Mouse (Mus musculus) limb, embryonic 14.5 days (tissue): ENCODE measurements at regions not wholly inside any gene's neighbourhood (a gene's known extent, or its start where the extent isn't known, plus 50 kb on each side); places are given as distances from the start of the nearest gene placed in this dataset.

Experiments
- ATAC-seq: fragments of 200-750 bp; cut with Nextera tagmentation; 2 replicates; pipeline ENCODE4 v1.8.0; 2017; ENCODE audit warnings: low read depth, moderate number of reproducible peaks, moderate TSS enrichment; ENCODE audit not compliant: low FRiP score
- DNase-seq: peaks from one replicate; pipeline ENCODE4 v3.0.0-alpha.2; 2015; ENCODE audit warnings: low spot score
- H3K27ac ChIP-seq: fragments of 300-500 bp; sonication (generic); replicated peaks from 2 replicates; pipeline ENCODE4 v1.5.1; 2014; ENCODE audit warnings: low read depth, mild to moderate bottlenecking, low read length, moderate library complexity, mixed read lengths
- H3K27me3 ChIP-seq: fragments of 300-500 bp; sonication (generic); 2 replicates; pipeline ENCODE4 v1.6.1; 2014; ENCODE audit warnings: low read length, mixed read lengths; ENCODE audit not compliant: control insufficient read depth, insufficient read depth
- H3K36me3 ChIP-seq: fragments of 300-500 bp; sonication (generic); 2 replicates; pipeline ENCODE4 v1.6.1; 2014; ENCODE audit warnings: mild to moderate bottlenecking, low read length, moderate library complexity, mixed read lengths; ENCODE audit not compliant: control insufficient read depth, insufficient read depth
- H3K4me1 ChIP-seq: fragments of 300-500 bp; sonication (generic); 2 replicates; pipeline ENCODE4 v1.6.1; 2014; ENCODE audit warnings: antibody characterized with exemption, low read length, mixed read lengths; ENCODE audit not compliant: control insufficient read depth, insufficient read depth
- H3K4me2 ChIP-seq: fragments of 300-500 bp; sonication (generic); replicated peaks from 2 replicates; pipeline ENCODE4 v1.6.1; 2014; ENCODE audit warnings: low read depth, mild to moderate bottlenecking, low read length, moderate library complexity; ENCODE audit not compliant: severe bottlenecking
- H3K4me3 ChIP-seq: fragments of 300-500 bp; sonication (generic); replicated peaks from 2 replicates; pipeline ENCODE4 v1.5.1; 2014; ENCODE audit warnings: low read length
- H3K9ac ChIP-seq: fragments of 300-500 bp; sonication (generic); 2 replicates; pipeline ENCODE4 v1.6.1; 2014; ENCODE audit warnings: mild to moderate bottlenecking, low read depth, low read length, moderate library complexity; ENCODE audit not compliant: severe bottlenecking
- H3K9me3 ChIP-seq: fragments of 300-500 bp; sonication (generic); 2 replicates; pipeline ENCODE4 v1.6.1; 2016; ENCODE audit warnings: low read length; ENCODE audit not compliant: control insufficient read depth
- POLR2A ChIP-seq: fragments of 200-500 bp; IDR thresholded peaks from 2 replicates; pipeline ENCODE4 v1.8.0; 2012; ENCODE audit warnings: inconsistent platforms, mild to moderate bottlenecking, moderate library complexity, borderline replicate concordance; ENCODE audit not compliant: insufficient read depth, insufficient read length; ENCODE audit errors: extremely low read depth
- WGBS: fragments of 180-500 bp; shearing (Covaris S2); extraction: QIAGEN DNeasy Blood & Tissue Kit; methylation state at CpG from one replicate; pipeline ENCODE4 v1.1.7; 2014; 5-methylcytosine and 5-hydroxymethylcytosine counted together

GRCm38 (mm10) chr17:79476671-79477070 lies 121.8 kb upstream of the Cdc42ep3 start:
- no peaks in the 10 kb centered on the region for H3K9me3 ChIP-seq
- no peak overlapping the region for H3K4me3 ChIP-seq
- no peak overlapping the region for H3K9ac ChIP-seq
- H3K27ac ChIP-seq: no peak overlapping the region
- H3K27me3 ChIP-seq: no peaks in the 10 kb centered on the region
- no peak for TF ChIP-seq POLR2A
- DNase-seq (no peak), ATAC-seq (no peak; the same call in 1 of the 2 replicates)
- H3K4me1 ChIP-seq: peaks cover 8% of the 10 kb centered on the region; the same call in 1 of the 2 replicates
- no peak overlapping the region for H3K4me2 ChIP-seq
- no peaks in the 10 kb centered on the region for H3K36me3 ChIP-seq
- WGBS: 83% methylated on average over 8 of the region's 8 CpGs

- DNase-seq (no peak), ATAC-seq (no peak)
- no peaks in the 10 kb centered on the region for H3K9me3 ChIP-seq
- 81% methylated on average over 6 of the region's 6 CpGs for WGBS
- no peak overlapping the region for H3K27ac ChIP-seq
- H3K4me3 ChIP-seq: no peak overlapping the region
- H3K27me3 ChIP-seq: no peaks in the 10 kb centered on the region
- no peaks in the 10 kb centered on the region for H3K36me3 ChIP-seq
- no peaks in the 10 kb centered on the region for H3K4me1 ChIP-seq
- no peak overlapping the region for H3K9ac ChIP-seq
- no peak overlapping the region for H3K4me2 ChIP-seq
- TF ChIP-seq POLR2A: no peak
Measured at GRCm38 (mm10) chr17:79481112-79481738, 126.3 kb upstream of the Cdc42ep3 start.

- Histone ChIP-seq H3K4me2 (no peak overlapping the region), H3K36me3 (no peaks in the 10 kb centered on the region), H3K9ac (no peak overlapping the region), H3K9me3 (no peaks in the 10 kb centered on the region), H3K27ac (no peak overlapping the region), H3K4me3 (no peak overlapping the region), H3K27me3 (no peaks in the 10 kb centered on the region), H3K4me1 (no peaks in the 10 kb centered on the region)
- ATAC-seq: no peak
- 82% methylated on average over 4 of the region's 4 CpGs for WGBS
- no peak for TF ChIP-seq POLR2A
- no peak for DNase-seq
Measured at GRCm38 (mm10) chr17:79481936-79482335, 127.0 kb upstream of the Cdc42ep3 start.

GRCm38 (mm10) chr17:79485239-79485638 lies 126.4 kb upstream of the Rmdn2 start:
- no peak for TF ChIP-seq POLR2A
- no peak for ATAC-seq
- Histone ChIP-seq H3K9ac (no peak overlapping the region), H3K27me3 (no peaks in the 10 kb centered on the region), H3K27ac (no peak overlapping the region), H3K4me3 (no peak overlapping the region), H3K4me2 (no peak overlapping the region), H3K36me3 (no peaks in the 10 kb centered on the region), H3K4me1 (no peaks in the 10 kb centered on the region), H3K9me3 (no peaks in the 10 kb centered on the region)
- 85% methylated on average over 5 of the region's 5 CpGs for WGBS
- no peak for DNase-seq

DNA sequence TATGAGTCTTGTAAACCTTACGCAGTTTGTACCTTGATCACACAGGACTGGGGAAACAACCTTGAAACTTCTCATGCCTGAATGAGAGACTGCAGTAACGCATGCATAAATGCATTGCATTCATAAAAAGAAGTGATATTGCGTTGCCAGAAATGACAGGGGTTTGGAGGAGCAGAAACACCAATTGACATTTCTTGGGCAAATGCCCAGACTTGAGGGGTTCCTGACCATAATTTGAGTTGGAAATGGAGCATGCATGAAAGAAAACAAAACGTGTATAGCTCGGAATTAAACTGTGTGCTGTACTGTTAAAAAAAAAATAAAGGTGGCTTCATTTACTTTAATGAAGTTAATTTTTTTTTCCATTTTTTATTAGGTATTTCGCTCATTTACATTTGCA lies 122.4 kb upstream of the Rmdn2 start:
- ATAC-seq (no peak), DNase-seq (no peak)
- Histone ChIP-seq H3K4me2 (no peak overlapping the region), H3K27me3 (no peaks in the 10 kb centered on the region), H3K9me3 (no peaks in the 10 kb centered on the region), H3K4me3 (no peak overlapping the region), H3K9ac (no peak overlapping the region), H3K36me3 (no peaks in the 10 kb centered on the region), H3K27ac (no peak overlapping the region), H3K4me1 (0 out of 2 replicates have a peak, but pooled peaks cover 4% of the 10 kb centered on the region)
- no peak for TF ChIP-seq POLR2A
- 51% methylated on average over 6 of the region's 6 CpGs for WGBS

- TF ChIP-seq POLR2A: no peak
- no peaks in the 10 kb centered on the region for H3K27me3 ChIP-seq
- no peak overlapping the region for H3K4me3 ChIP-seq
- WGBS: 70% methylated on average over 4 of the region's 4 CpGs
- no peak overlapping the region for H3K4me2 ChIP-seq
- peaks cover 11% of the 10 kb centered on the region; the same call in 1 of the 2 replicates for H3K4me1 ChIP-seq
- no peaks in the 10 kb centered on the region for H3K9me3 ChIP-seq
- H3K9ac ChIP-seq: no peak overlapping the region
- ATAC-seq: no peak
- H3K36me3 ChIP-seq: no peaks in the 10 kb centered on the region
- H3K27ac ChIP-seq: no peak overlapping the region
- no peak for DNase-seq
Measured at GRCm38 (mm10) chr17:79497629-79498028, 114.0 kb upstream of the Rmdn2 start.
